Mouse (Mus musculus) T-cell, adult 66 days (primary cell): Measurements from ENCODE around the gene Gabra4. TPM values are rescaled to one million over a fixed set of nuclear protein-coding genes. Genes with fewer than 3 reads are reported as not detected.

Source experiments
- total RNA-seq, 2 experiments: library from RNA; stranded (reverse); gene quantifications; 3 replicates in 1 of 2; 4 replicates in 1 of 2; pipeline ENCODE4 v1.2.4; 2023

Gabra4 gene
- total RNA-seq: not detected

GRCm38 (mm10) chr5:71658115-71658497 lies at the start of gene Gabra4:
Gabra4 (minus strand) TSS chr5:71658308.

GRCm38 (mm10) chr5:71657482-71658114 lies 510 bp downstream of the Gabra4 start, which contains the start of gene Gabrb1:
Gabrb1 (plus strand) TSS chr5:71658113.

GRCm38 (mm10) chr5:71548079-71548478 lies 110.0 kb downstream of the Gabra4 start, which contains the start of gene Cox7b2:
Cox7b2 (minus strand) TSS chr5:71548205.

Other genes starting within 250 kb of the Gabra4 start
- not detected for gene Cox7b2, start 110.1 kb downstream of the Gabra4 start, total RNA-seq
- gene Gabrb1, start 195 bp downstream of the Gabra4 start, total RNA-seq: not detected